Mouse (Mus musculus) intestine, embryonic 15.5 days (tissue): ENCODE data around the gene Itgb4. TPM values are rescaled to one million over a fixed set of nuclear protein-coding genes. Genes with fewer than 3 reads are reported as not detected.

Experiments
- ATAC-seq: fragments of 200-750 bp; cut with Nextera tagmentation; 2 replicates; pipeline ENCODE4 v1.8.0; 2017; ENCODE audit warnings: moderate TSS enrichment, moderate library complexity
- H3K27ac ChIP-seq: fragments of 300-500 bp; sonication (generic); 2 replicates; pipeline ENCODE4 v1.5.1; 2015; ENCODE audit warnings: mild to moderate bottlenecking, inconsistent platforms
- H3K27me3 ChIP-seq: fragments of 300-500 bp; sonication (generic); replicated peaks from 2 replicates; pipeline ENCODE4 v1.6.1; 2015; ENCODE audit warnings: inconsistent platforms
- H3K36me3 ChIP-seq: fragments of 300-500 bp; sonication (generic); 2 replicates; pipeline ENCODE4 v1.6.1; 2015; ENCODE audit warnings: inconsistent platforms
- H3K4me1 ChIP-seq: fragments of 300-500 bp; sonication (generic); replicated peaks from 2 replicates; pipeline ENCODE4 v1.6.1; 2015; ENCODE audit warnings: inconsistent platforms
- H3K4me2 ChIP-seq: fragments of 300-500 bp; sonication (generic); replicated peaks from 2 replicates; pipeline ENCODE4 v1.6.1; 2015; ENCODE audit warnings: mild to moderate bottlenecking, inconsistent platforms
- H3K4me3 ChIP-seq: fragments of 300-500 bp; sonication (generic); replicated peaks from 2 replicates; pipeline ENCODE4 v1.5.1; 2015; ENCODE audit warnings: inconsistent platforms
- H3K9ac ChIP-seq: fragments of 300-500 bp; sonication (generic); 2 replicates; pipeline ENCODE4 v1.6.1; 2015; ENCODE audit warnings: inconsistent platforms
- H3K9me3 ChIP-seq: fragments of 300-500 bp; sonication (generic); 2 replicates; pipeline ENCODE4 v1.6.1; 2016; ENCODE audit warnings: inconsistent platforms
- WGBS: fragments of 180-500 bp; shearing (Covaris S2); methylation state at CpG from one replicate; pipeline ENCODE4 v1.1.7; 2015; 5-methylcytosine and 5-hydroxymethylcytosine counted together
- polyA plus RNA-seq: library from polyadenylated mRNA; unstranded; fragments of >200 nt; fragmentation: Nextera tagmentation; extraction: Ambion mirVana; gene quantifications from 2 replicates; pipeline ENCODE4 v1.2.1, GENCODE M21; 2015

Itgb4 gene
- polyA plus RNA-seq, 1 experiment from 2014 or later: 7.9 TPM

- peak overlapping the region; percentile 96 for H3K9ac ChIP-seq
- H3K4me1 ChIP-seq: 0 out of 2 replicates have a peak, but pooled peaks cover 3% of the 10 kb centered on the region
- no peaks in the 10 kb centered on the region for H3K27me3 ChIP-seq
- H3K9me3 ChIP-seq: no peaks in the 10 kb centered on the region
- peaks cover 4% of the 10 kb centered on the region for H3K36me3 ChIP-seq
- H3K4me2 ChIP-seq: 0 out of 2 replicates have a peak overlapping the region, but pooled peaks have one; percentile 51
- H3K27ac ChIP-seq: peak overlapping the region; percentile 99
- under 1% methylated on average over 37 of the region's 37 CpGs for WGBS
- H3K4me3 ChIP-seq: peak overlapping the region; percentile 95
- peak; percentile 96 for ATAC-seq
Observed at GRCm38 (mm10) chr11:116024356-116024808, 49.9 kb downstream of the Itgb4 start.

DNA sequence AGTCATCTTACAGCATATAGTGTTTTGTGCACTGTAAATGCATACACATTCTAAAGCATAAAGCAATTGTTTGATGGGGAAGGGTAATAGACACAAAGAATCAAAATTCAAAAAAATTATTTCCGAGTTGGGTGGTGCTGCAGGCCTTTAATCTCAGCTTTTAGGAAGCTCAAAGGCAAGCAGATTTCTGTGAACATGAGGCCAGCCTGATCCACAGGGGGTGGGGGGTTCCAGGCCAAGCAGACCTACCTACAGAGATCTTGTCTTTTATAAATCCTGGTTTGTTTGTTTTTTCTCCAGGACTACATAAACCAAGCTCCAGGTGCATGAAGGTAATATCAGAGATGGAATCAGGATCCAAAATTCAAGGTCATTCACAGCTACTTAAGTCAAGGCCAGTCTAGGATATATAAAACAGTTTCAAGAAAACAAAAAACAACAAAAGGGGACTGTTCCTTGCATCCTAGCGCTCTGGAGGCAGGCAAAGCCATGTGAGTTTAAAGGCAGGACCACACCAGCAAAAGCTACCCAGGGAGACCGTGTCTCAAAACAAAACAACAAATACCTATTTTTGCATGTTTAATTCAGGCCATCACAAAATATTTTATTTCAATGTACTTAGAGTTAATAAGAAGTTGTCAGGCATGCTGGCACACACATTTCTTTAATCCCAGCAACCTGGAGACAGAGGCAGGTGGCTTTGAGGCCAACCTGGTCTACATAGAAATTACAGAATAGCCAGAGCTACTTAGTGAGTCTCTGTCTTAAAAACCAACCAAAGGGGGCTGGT, 50.7 kb downstream of the Itgb4 start:
- H3K9ac ChIP-seq: no peak overlapping the region
- H3K4me3 ChIP-seq: no peak overlapping the region
- ATAC-seq: no peak
- H3K27ac ChIP-seq: no peak overlapping the region
- H3K4me2 ChIP-seq: no peak overlapping the region
- peaks cover 4% of the 10 kb centered on the region for H3K36me3 ChIP-seq
- H3K4me1 ChIP-seq: 0 out of 2 replicates have a peak, but pooled peaks cover 3% of the 10 kb centered on the region
- 86% methylated on average over 3 of the region's 3 CpGs for WGBS
- no peaks in the 10 kb centered on the region for H3K27me3 ChIP-seq
- H3K9me3 ChIP-seq: no peaks in the 10 kb centered on the region

DNA sequence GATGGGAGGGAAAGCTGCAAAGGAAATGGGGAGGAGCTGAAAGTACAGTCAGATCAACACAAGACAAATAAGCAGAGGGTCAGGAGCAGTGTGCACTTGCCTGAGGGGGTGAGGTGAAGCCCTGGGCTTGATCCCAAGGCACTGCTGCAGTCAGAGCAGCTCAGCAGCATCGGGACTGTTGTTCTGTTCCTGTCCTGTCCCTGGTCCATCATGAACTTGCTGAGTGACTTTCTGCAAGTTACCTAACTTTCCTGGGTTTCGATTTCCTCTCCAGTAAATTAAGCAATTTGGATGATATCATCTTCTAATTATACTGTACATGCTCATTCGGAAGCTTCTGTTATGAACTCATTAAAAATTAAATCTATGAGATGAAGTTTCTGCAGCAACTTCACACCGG, 53.2 kb downstream of the Itgb4 start, which contains the start of gene H3f3b:
TSS of gene H3f3b (minus strand) at position 207 of the 400 bp plus-strand sequence.
- Histone ChIP-seq H3K27me3 (no peaks in the 10 kb centered on the region), H3K9me3 (no peaks in the 10 kb centered on the region), H3K36me3 (peaks cover 4% of the 10 kb centered on the region; the same call in 1 of the 2 replicates), H3K27ac (no peak within 1 kb of the TSS), H3K9ac (no peak within 1 kb of the TSS), H3K4me3 (no peak within 1 kb of the TSS), H3K4me1 (peaks cover 9% of the 10 kb centered on the region; the same call in 1 of the 2 replicates), H3K4me2 (no peak within 1 kb of the TSS)
- 81% methylated on average over 4 of the region's 4 CpGs for WGBS
- ATAC-seq: no peak

- Histone ChIP-seq H3K9ac (no peak overlapping the region), H3K4me1 (peaks cover 10% of the 10 kb centered on the region; the same call in 1 of the 2 replicates), H3K27ac (no peak overlapping the region), H3K4me2 (no peak overlapping the region), H3K4me3 (no peak overlapping the region), H3K27me3 (no peaks in the 10 kb centered on the region), H3K36me3 (peaks cover 4% of the 10 kb centered on the region; the same call in 1 of the 2 replicates), H3K9me3 (no peaks in the 10 kb centered on the region)
- ATAC-seq: no peak
- 81% methylated on average over 9 of the region's 9 CpGs for WGBS
Observed at GRCm38 (mm10) chr11:116028177-116028865, 53.8 kb downstream of the Itgb4 start.

GRCm38 (mm10) chr11:116029086-116029865, 54.8 kb downstream of the Itgb4 start:
- peaks cover 10% of the 10 kb centered on the region; the same call in 1 of the 2 replicates for H3K4me1 ChIP-seq
- peak overlapping the region; percentile 28; the same call in 1 of the 2 replicates for H3K9ac ChIP-seq
- H3K9me3 ChIP-seq: no peaks in the 10 kb centered on the region
- WGBS: 75% methylated on average over 6 of the region's 6 CpGs
- no peaks in the 10 kb centered on the region for H3K27me3 ChIP-seq
- H3K27ac ChIP-seq: peak overlapping the region; percentile 48
- H3K4me2 ChIP-seq: peak overlapping the region; percentile 68
- peaks cover 4% of the 10 kb centered on the region; the same call in 1 of the 2 replicates for H3K36me3 ChIP-seq
- ATAC-seq: no peak
- peak overlapping the region; percentile 79 for H3K4me3 ChIP-seq

GRCm38 (mm10) chr11:116030088-116030897, 55.8 kb downstream of the Itgb4 start, which contains the start of gene Unk:
Gene Unk (plus strand): TSS chr11:116030322.
- peak within 1 kb of the TSS; percentile 79 for H3K4me3 ChIP-seq
- no peaks in the 10 kb centered on the region for H3K27me3 ChIP-seq
- H3K27ac ChIP-seq: peak within 1 kb of the TSS; percentile 100
- peaks cover 4% of the 10 kb centered on the region; the same call in 1 of the 2 replicates for H3K36me3 ChIP-seq
- H3K9me3 ChIP-seq: no peaks in the 10 kb centered on the region
- peak within 1 kb of the TSS; percentile 85 for H3K4me2 ChIP-seq
- ATAC-seq: peak; percentile 96
- peaks cover 10% of the 10 kb centered on the region; the same call in 1 of the 2 replicates for H3K4me1 ChIP-seq
- under 1% methylated on average over 67 of the region's 67 CpGs for WGBS
- H3K9ac ChIP-seq: peak within 1 kb of the TSS; percentile 91

DNA sequence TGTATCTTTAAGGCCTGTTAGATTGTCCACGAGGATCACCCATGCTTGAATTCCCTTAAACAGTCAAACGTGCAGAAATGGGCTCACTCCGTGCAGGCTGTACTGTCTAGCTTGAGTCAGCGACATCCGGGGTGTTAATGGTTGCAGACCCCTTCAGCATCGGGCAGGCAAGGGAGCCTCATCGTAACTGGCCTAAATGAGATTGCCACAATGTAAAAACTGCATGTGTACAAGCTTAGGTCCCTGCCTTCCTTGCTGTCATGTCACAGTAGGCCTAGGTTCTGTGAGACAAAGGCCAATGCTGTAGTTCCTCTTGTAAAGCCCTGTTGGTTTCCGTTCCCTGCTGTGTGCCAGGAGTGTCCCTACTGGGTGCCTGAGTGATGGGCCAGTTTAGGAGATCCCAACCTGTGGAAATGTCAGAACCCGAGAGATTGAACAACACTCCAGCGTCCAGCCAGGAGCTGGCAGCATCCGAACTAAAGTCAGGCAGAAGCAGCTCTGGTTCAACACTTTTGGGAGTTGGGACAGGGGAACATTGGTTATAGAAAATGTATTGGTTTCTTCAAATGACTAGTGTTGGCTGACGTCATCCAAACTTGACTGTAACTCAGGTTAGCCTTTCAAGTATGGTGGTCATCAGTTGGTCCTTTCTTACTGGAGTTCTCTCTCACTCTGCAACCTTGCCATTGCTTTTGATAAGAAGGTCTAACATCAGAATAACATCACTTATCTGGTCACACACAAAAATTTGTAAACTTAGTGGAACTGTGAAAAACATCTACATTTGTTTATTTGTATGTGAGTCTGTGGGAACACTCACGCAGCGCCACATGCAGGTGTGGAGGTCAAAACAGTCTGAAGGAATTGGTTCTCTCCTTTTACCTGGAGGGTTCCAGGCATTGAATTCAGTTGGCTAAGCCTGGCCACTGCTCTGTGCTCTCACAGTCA, 56.7 kb downstream of the Itgb4 start:
- Histone ChIP-seq H3K4me2 (peak overlapping the region; percentile 85), H3K27ac (peak overlapping the region; percentile 100), H3K9me3 (no peaks in the 10 kb centered on the region), H3K36me3 (peaks cover 4% of the 10 kb centered on the region; the same call in 1 of the 2 replicates), H3K27me3 (no peaks in the 10 kb centered on the region), H3K4me1 (peaks cover 10% of the 10 kb centered on the region; the same call in 1 of the 2 replicates), H3K4me3 (peak overlapping the region; percentile 79), H3K9ac (peak overlapping the region; percentile 91)
- peak; percentile 34 for ATAC-seq
- 23% methylated on average over 14 of the region's 14 CpGs for WGBS

DNA sequence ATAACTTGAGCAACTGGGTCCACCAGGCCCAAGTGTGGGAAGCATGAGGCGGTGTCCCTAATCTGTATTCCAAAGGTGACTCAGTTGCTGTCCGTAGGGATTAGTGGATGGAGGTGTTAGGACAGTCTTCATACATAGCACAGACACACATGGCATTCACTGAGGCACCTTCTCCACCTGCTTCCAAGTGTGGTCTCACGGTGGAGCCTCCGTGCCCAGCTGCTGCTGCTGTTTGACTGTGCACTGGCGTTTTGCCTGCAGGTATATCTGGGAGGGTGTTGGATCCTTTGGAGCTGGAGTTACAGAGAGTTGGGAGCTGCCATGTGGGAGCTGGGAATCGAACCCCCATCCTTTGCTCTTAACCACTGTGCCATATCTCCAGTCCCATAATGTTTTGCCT, 60.1 kb downstream of the Itgb4 start:
- H3K4me1 ChIP-seq: peaks cover 10% of the 10 kb centered on the region; the same call in 1 of the 2 replicates
- H3K9me3 ChIP-seq: no peaks in the 10 kb centered on the region
- 92% methylated on average over 6 of the region's 6 CpGs for WGBS
- no peak overlapping the region for H3K9ac ChIP-seq
- no peak overlapping the region for H3K4me3 ChIP-seq
- no peak overlapping the region for H3K27ac ChIP-seq
- ATAC-seq: no peak
- H3K27me3 ChIP-seq: no peaks in the 10 kb centered on the region
- H3K36me3 ChIP-seq: peaks cover 4% of the 10 kb centered on the region; the same call in 1 of the 2 replicates
- H3K4me2 ChIP-seq: no peak overlapping the region

DNA sequence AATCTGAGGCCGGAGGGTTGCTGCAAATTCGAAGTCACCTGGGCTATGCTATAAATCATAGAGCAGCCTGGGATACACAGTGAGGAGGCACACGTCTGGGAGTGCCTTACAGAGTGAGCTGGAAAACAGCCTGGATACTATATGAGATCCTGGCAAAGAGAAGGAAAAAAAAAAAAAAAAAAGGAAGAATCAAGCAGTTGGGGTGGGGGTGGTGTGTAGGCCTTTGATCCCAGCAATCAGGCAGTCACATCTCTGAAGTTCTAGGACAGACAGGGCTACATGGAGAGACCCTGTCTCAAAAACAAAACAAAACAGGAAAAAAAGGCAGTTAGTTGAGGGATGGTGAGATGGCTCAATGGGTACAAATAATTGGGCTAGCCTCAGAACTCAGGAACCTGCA, 62.2 kb downstream of the Itgb4 start:
- Histone ChIP-seq H3K36me3 (peaks cover 13% of the 10 kb centered on the region; the same call in 1 of the 2 replicates), H3K27ac (no peak overlapping the region), H3K9ac (no peak overlapping the region), H3K9me3 (no peaks in the 10 kb centered on the region), H3K4me1 (peaks cover 4% of the 10 kb centered on the region; the same call in 1 of the 2 replicates), H3K4me3 (no peak overlapping the region), H3K4me2 (no peak overlapping the region), H3K27me3 (no peaks in the 10 kb centered on the region)
- no peak for ATAC-seq
- 84% methylated on average over 3 of the region's 3 CpGs for WGBS

GRCm38 (mm10) chr11:116037826-116038225, 63.3 kb downstream of the Itgb4 start:
- H3K4me1 ChIP-seq: peaks cover under 1% of the 10 kb centered on the region; the same call in 1 of the 2 replicates
- ATAC-seq: no peak
- H3K36me3 ChIP-seq: peaks cover 12% of the 10 kb centered on the region; the same call in 1 of the 2 replicates
- no peaks in the 10 kb centered on the region for H3K9me3 ChIP-seq
- no peak overlapping the region for H3K9ac ChIP-seq
- WGBS: 88% methylated on average over 9 of the region's 9 CpGs
- no peak overlapping the region for H3K4me2 ChIP-seq
- H3K4me3 ChIP-seq: no peak overlapping the region
- H3K27ac ChIP-seq: no peak overlapping the region
- H3K27me3 ChIP-seq: no peaks in the 10 kb centered on the region
